Mouse (Mus musculus) hindbrain, embryonic 16.5 days (tissue): ENCODE measurements at regions not wholly inside any gene's neighbourhood (a gene's known extent, or its start where the extent isn't known, plus 50 kb on each side); places are given as distances from the start of the nearest gene placed in this dataset.

Source experiments
- ATAC-seq: fragments of 200-750 bp; cut with Nextera tagmentation; 2 replicates; pipeline ENCODE4 v1.8.0; 2017; ENCODE audit warnings: moderate TSS enrichment, moderate library complexity
- H3K27ac ChIP-seq: fragments of 300-500 bp; sonication (generic); 2 replicates; pipeline ENCODE4 v1.5.1; 2014; ENCODE audit warnings: low read depth, mild to moderate bottlenecking, control low read depth, low read length, moderate library complexity
- H3K27me3 ChIP-seq: fragments of 300-500 bp; sonication (generic); replicated peaks from 2 replicates; pipeline ENCODE4 v1.6.1; 2014; ENCODE audit warnings: low read length; ENCODE audit not compliant: control insufficient read depth, insufficient read depth
- H3K36me3 ChIP-seq: fragments of 300-500 bp; sonication (generic); 2 replicates; pipeline ENCODE4 v1.6.1; 2014; ENCODE audit warnings: mild to moderate bottlenecking, low read length, moderate library complexity, mixed read lengths; ENCODE audit not compliant: control insufficient read depth, insufficient read depth
- H3K4me1 ChIP-seq: fragments of 300-500 bp; sonication (generic); 2 replicates; pipeline ENCODE4 v1.6.1; 2014; ENCODE audit warnings: low read depth, low read length; ENCODE audit not compliant: control insufficient read depth, insufficient read depth
- H3K4me2 ChIP-seq: fragments of 300-500 bp; sonication (generic); 2 replicates; pipeline ENCODE4 v1.6.1; 2014; ENCODE audit warnings: mild to moderate bottlenecking, low read length, control low read depth, moderate library complexity
- H3K4me3 ChIP-seq: fragments of 300-500 bp; sonication (generic); 2 replicates; pipeline ENCODE4 v1.5.1; 2014; ENCODE audit warnings: mild to moderate bottlenecking, low read length, control low read depth, moderate library complexity
- H3K9ac ChIP-seq: fragments of 300-500 bp; sonication (generic); 2 replicates; pipeline ENCODE4 v1.6.1; 2014; ENCODE audit warnings: low read depth, mild to moderate bottlenecking, control low read depth, low read length, moderate library complexity
- H3K9me3 ChIP-seq: fragments of 300-500 bp; sonication (generic); 2 replicates; pipeline ENCODE4 v1.6.1; 2014; ENCODE audit warnings: mild to moderate bottlenecking, low read length, moderate library complexity; ENCODE audit not compliant: control insufficient read depth
- WGBS: fragments of 180-500 bp; shearing (Covaris S2); extraction: QIAGEN DNeasy Blood & Tissue Kit; methylation state at CpG from one replicate; pipeline ENCODE4 v1.1.7; 2014; 5-methylcytosine and 5-hydroxymethylcytosine counted together

- H3K36me3 ChIP-seq = no peaks in the 10 kb centered on the region
- no peaks in the 10 kb centered on the region for H3K27me3 ChIP-seq
- no peaks in the 10 kb centered on the region for H3K4me1 ChIP-seq
- H3K9ac ChIP-seq = no peak overlapping the region
- no peak overlapping the region for H3K4me2 ChIP-seq
- H3K27ac ChIP-seq = no peak overlapping the region
- H3K4me3 ChIP-seq = no peak overlapping the region
- WGBS = 88% methylated on average over 6 of the region's 6 CpGs
- no peaks in the 10 kb centered on the region for H3K9me3 ChIP-seq
- ATAC-seq = no peak
Measured at GRCm38 (mm10) chr10:87715874-87716600, 142.0 kb upstream of the Igf1 start.

- Histone ChIP-seq H3K4me2 (no peak overlapping the region), H3K27me3 (no peaks in the 10 kb centered on the region), H3K9ac (no peak overlapping the region), H3K9me3 (no peaks in the 10 kb centered on the region), H3K36me3 (no peaks in the 10 kb centered on the region), H3K4me3 (no peak overlapping the region), H3K4me1 (no peaks in the 10 kb centered on the region), H3K27ac (no peak overlapping the region)
- no peak for ATAC-seq
Measured at GRCm38 (mm10) chr10:87717156-87717555, 140.9 kb upstream of the Igf1 start.

- Histone ChIP-seq H3K4me3 (no peak overlapping the region), H3K27ac (no peak overlapping the region), H3K36me3 (no peaks in the 10 kb centered on the region), H3K9me3 (no peaks in the 10 kb centered on the region), H3K27me3 (no peaks in the 10 kb centered on the region), H3K9ac (no peak overlapping the region), H3K4me1 (no peaks in the 10 kb centered on the region), H3K4me2 (no peak overlapping the region)
- ATAC-seq = no peak
- 89% methylated on average over 7 of the region's 7 CpGs for WGBS
Measured at GRCm38 (mm10) chr10:87718491-87718890, 139.6 kb upstream of the Igf1 start.

- ATAC-seq = no peak
- Histone ChIP-seq H3K4me3 (no peak overlapping the region), H3K9ac (no peak overlapping the region)
Measured at GRCm38 (mm10) chr10:87719978-87720377, 138.1 kb upstream of the Igf1 start.

GRCm38 (mm10) chr10:87722244-87722643, 135.8 kb upstream of the Igf1 start:
- WGBS = 91% methylated on average over 3 of the region's 3 CpGs
- Histone ChIP-seq H3K4me2 (no peak overlapping the region), H3K4me3 (no peak overlapping the region), H3K27ac (no peak overlapping the region), H3K9me3 (no peaks in the 10 kb centered on the region), H3K36me3 (no peaks in the 10 kb centered on the region), H3K4me1 (no peaks in the 10 kb centered on the region), H3K27me3 (no peaks in the 10 kb centered on the region), H3K9ac (no peak overlapping the region)
- no peak for ATAC-seq

More at GRCm38 (mm10) chr10:87719978-87720377, 138.1 kb upstream of the Igf1 start:
- Histone ChIP-seq H3K27me3 (no peaks in the 10 kb centered on the region), H3K36me3 (no peaks in the 10 kb centered on the region), H3K27ac (no peak overlapping the region), H3K9me3 (no peaks in the 10 kb centered on the region), H3K4me1 (no peaks in the 10 kb centered on the region), H3K4me2 (no peak overlapping the region)

GRCm38 (mm10) chr10:87732658-87733057, 125.4 kb upstream of the Igf1 start:
- H3K9me3 ChIP-seq = no peaks in the 10 kb centered on the region
- no peaks in the 10 kb centered on the region for H3K4me1 ChIP-seq
- H3K36me3 ChIP-seq = no peaks in the 10 kb centered on the region
- no peak overlapping the region for H3K9ac ChIP-seq
- no peak overlapping the region for H3K4me2 ChIP-seq
- no peak for ATAC-seq
- no peak overlapping the region for H3K27ac ChIP-seq
- 97% methylated on average over 1 of the region's 1 CpGs for WGBS
- H3K4me3 ChIP-seq = no peak overlapping the region
- no peaks in the 10 kb centered on the region for H3K27me3 ChIP-seq

GRCm38 (mm10) chr10:87733241-87733640, 124.8 kb upstream of the Igf1 start:
- Histone ChIP-seq H3K4me3 (no peak overlapping the region), H3K27me3 (no peaks in the 10 kb centered on the region), H3K9me3 (no peaks in the 10 kb centered on the region), H3K4me1 (no peaks in the 10 kb centered on the region), H3K4me2 (no peak overlapping the region), H3K36me3 (no peaks in the 10 kb centered on the region), H3K27ac (no peak overlapping the region), H3K9ac (no peak overlapping the region)
- no peak for ATAC-seq
- 80% methylated on average over 7 of the region's 7 CpGs for WGBS

GRCm38 (mm10) chr10:87740323-87740722, 117.7 kb upstream of the Igf1 start:
- H3K27me3 ChIP-seq = no peaks in the 10 kb centered on the region
- no peaks in the 10 kb centered on the region for H3K36me3 ChIP-seq
- H3K4me2 ChIP-seq = no peak overlapping the region
- no peak overlapping the region for H3K27ac ChIP-seq
- H3K9me3 ChIP-seq = no peaks in the 10 kb centered on the region
- H3K9ac ChIP-seq = no peak overlapping the region
- ATAC-seq = no peak
- H3K4me1 ChIP-seq = no peaks in the 10 kb centered on the region
- WGBS = 72% methylated on average over 8 of the region's 8 CpGs
- H3K4me3 ChIP-seq = no peak overlapping the region

- Histone ChIP-seq H3K36me3 (no peaks in the 10 kb centered on the region), H3K4me2 (no peak overlapping the region), H3K4me3 (no peak overlapping the region), H3K9me3 (no peaks in the 10 kb centered on the region), H3K27me3 (no peaks in the 10 kb centered on the region), H3K9ac (no peak overlapping the region), H3K4me1 (no peaks in the 10 kb centered on the region), H3K27ac (no peak overlapping the region)
- no peak for ATAC-seq
- 91% methylated on average over 3 of the region's 3 CpGs for WGBS
Measured at GRCm38 (mm10) chr10:87742766-87743165, 115.3 kb upstream of the Igf1 start.
